Mouse (Mus musculus) spleen, postnatal 4 days (tissue): Measurements from ENCODE around the gene Fto.

Source experiments
- DNase-seq, 2 experiments: peaks; one replicate each; pipeline ENCODE4 v3.0.0; 2022; ENCODE audit warnings: low spot score in 2 of 2

Gene Fto

DNA sequence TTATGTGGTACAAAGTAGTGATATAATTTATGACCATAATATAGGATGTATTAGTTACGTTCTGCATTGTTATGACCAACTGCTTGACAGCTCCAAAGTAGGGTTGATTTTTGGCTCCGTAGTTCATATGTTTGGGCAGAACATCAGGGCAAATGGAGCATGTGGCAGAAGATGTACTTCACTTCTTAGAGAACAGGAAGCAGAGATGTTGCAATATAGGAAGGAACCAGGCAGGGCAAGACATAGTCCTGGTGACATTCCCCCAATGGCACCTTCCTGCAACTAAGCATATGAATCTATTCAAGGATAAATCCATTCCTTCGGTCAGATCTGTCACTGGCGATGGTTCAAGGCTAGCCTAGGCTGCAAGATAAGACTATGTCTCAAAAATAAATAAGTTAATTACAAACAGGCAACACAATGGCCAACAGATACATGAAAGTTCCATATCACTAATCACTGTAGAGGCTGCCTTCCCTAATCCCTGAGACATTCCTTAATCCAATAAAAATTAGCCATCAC is 44.2 kb downstream of the Fto start:
- DNase-seq: no peak

DNA sequence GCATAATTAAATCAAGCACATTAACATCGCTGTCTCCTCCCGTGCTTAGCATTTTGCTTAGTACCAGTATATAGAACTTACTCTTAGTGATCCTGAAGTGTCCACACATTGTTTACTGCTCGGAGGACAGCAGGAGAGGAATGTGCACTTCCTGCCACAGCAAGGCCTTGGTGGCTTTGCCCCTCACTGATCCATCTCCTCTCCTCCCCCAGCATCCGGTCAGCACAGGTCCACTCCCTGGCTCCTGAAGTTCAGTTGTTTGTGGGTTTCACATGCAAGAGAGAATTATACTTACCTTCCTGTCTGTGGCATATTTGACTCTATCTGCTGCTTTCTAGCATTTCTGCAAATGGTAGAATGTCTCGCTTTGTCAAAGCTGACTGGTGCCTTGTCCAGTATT is 44.7 kb downstream of the Fto start:
- DNase-seq: no peak

GRCm38 (mm10) chr8:91359511-91359910 is 46.2 kb downstream of the Fto start:
- DNase-seq: no peak

- DNase-seq: no peak
Measured at GRCm38 (mm10) chr8:91360644-91361357, 47.5 kb downstream of the Fto start.

DNA sequence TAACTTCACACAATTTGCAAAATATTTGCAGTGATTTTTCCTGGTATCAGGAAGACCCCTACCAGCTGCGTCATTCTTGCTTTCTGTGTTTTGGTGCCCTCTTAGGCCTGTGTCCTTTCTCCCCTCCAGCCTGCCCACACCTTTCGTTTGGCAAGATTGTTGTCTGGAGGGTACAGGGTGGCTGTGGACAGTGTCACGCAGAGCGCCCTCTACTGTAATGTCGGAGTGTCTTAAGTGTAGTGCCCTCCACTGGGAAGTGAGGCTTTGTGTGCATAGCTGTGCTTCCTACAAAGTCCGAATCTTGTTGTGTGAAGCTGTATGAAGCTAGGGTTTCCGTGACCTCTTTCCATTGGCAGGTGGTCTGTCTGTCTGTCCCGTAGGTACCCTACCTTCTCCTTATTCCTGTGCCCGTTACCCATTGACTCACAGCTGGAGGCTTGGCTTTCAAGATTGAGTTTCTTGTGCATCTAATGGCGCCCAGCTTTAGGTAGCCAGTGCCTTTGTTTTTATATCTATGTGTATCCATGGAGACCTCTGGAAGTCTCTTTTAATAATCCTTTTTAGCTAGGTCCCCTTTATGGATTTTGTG is 50.0 kb downstream of the Fto start:
- DNase-seq: no peak

DNA sequence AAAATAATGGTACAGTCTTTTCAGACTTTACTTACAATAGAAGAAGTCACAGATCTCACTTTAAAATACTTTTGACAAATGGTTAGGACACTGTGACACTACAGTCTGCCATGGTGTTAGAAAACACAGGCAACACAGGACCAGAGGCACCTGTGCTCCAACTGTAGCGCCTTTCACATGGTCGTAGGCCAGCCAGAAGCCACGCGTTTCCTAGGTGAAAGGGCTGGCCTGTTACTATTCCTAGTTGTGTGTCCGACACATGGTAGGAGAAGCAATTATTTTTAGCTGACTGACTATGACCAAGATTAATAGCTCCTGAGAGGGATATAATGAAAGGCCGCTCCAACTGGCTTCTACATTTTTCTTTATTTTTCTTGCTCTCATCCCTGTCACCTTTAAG is 50.9 kb downstream of the Fto start:
- DNase-seq: no peak

- no peak for DNase-seq
Measured at GRCm38 (mm10) chr8:91365804-91366203, 52.5 kb downstream of the Fto start.

GRCm38 (mm10) chr8:91370899-91371298 is 57.6 kb downstream of the Fto start:
- no peak for DNase-seq

GRCm38 (mm10) chr8:91371995-91372394 is 58.7 kb downstream of the Fto start:
- no peak for DNase-seq

- no peak for DNase-seq
Measured at GRCm38 (mm10) chr8:91372780-91373577, 59.7 kb downstream of the Fto start.

DNA sequence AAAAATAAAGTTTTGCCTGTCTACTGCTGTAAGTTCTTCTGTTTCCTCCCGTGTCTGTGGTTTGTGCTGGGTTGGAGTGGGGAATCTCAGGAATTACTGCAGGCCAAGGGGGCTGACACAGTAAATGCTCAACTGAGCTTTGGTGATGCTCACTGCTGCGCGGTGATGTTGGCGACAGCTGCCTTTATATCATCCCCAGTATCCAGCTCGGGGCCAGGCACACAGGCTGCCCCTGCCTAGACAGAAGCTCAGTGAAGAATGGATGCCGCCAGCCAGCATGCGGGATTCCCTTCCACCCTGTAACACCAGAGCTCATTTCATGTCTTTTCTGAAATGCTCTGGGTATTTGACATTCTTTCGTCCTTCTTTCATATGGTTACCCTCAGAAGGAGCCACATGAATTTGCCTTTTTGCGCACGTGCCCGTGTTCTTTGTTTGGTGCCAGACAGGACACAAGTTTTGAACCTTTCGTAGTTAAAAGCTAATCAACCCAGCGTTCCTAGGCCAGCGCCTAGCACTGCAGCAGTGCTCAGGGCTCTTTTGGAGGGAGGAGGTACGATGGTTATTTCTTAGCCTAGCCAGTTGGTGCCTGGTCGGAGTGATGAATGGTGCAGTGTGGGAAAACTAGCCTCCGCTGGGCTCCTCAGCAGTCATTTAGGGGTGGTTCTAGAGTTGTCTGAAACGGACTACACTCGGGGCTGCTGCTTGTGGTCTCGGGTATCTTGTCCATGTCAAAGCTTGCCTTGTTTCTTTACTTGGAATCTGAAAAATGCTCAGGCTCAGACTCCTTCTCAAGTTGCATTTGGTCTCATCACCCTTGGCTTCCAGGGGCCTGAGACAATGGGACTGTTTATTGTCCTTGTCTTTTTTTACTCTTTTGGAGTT is 62.0 kb downstream of the Fto start:
- no peak for DNase-seq

DNA sequence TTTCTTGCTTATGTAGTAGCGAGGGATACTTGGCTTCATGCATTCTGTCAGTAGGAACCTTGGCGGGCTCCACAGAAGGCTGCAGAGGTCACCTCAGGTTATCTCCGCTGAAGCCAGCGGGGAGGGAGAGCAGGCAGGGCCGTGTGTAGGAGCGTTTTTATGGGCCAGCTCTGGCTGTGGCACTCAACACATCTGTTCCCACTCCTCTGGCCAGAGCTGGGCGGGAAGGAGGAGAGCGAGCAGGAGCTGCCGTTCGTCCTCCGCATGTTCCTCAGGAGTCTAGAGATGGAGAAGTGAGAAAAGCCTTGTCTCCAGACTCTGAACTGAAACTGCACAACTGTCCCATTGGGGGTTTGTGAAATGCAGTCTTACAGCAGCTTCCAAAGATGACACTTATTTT is 63.5 kb downstream of the Fto start:
- DNase-seq: no peak

DNA sequence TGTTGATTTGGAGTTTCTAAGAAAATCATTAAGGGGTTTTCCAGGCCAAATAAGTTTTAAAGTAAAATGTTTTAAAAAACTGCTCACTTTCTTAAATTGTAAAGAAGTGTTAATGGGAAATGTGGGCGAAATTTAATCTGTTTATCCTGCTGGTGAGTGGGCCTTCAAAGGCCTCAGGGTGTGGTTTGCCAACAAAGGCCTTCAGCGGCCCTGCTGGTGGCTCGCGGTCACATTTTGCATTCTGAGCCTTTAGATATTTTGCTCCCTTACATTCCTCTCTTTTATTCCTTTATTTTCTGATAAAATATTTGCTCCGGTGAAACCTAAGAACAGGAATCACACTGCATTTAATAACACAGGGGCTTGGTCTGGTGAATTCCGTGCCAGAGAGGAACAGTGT is 64.0 kb downstream of the Fto start:
- DNase-seq: no peak

DNA sequence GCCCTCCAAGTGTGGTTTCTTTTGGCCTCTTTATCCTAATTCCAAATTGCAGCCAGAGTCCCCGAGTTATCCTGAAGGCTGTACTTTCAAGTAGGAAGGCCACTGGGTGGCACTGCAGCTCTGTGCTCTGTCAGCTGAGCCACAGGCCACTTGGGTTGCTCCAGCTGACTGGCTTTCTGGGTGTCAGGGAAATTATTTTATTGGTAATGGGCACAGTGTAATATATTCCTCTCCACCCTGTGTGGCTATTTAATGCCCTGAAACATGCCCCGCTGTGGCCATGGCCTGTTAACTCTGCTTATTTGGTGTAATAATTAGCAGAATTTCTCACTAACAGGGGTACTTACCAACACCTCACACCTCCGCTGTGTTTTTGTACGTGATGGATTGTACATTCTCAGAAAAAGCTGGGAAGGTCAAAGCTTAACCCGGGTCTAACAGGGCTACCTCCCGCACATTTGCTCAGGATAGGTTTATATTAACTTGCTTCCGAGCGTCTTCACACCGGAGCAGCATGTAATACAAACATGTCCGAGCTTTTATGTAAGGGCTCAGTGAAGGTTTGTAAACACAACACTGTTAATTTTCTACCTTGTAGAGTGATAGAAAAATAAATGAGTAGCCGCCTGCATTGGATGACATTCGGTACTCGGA is 65.6 kb downstream of the Fto start:
- peak; percentile 46 to 70 for DNase-seq

GRCm38 (mm10) chr8:91380796-91381542 is 67.6 kb downstream of the Fto start:
- DNase-seq: no peak

GRCm38 (mm10) chr8:91381543-91382106 is 68.3 kb downstream of the Fto start:
- no peak for DNase-seq

DNA sequence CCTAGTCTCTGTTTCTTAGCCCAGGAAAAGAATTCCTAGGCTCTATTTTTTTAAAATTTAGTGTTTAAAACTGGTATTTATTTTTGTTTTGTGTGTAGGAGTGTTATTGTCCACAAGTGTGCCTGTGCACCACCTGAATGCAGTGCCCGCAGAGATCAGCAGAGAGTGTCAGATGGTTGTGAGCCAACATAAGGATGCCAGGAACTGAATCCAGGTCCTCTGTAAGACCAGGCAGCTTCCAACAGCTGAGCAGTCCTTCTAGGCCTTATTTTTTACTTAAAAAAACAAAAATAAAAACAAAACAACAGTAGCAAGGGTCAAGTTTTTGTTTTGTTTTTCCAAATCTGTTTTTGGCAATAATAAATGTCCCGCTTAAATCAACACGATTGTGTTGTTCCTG is 69.9 kb downstream of the Fto start:
- DNase-seq: no peak

DNA sequence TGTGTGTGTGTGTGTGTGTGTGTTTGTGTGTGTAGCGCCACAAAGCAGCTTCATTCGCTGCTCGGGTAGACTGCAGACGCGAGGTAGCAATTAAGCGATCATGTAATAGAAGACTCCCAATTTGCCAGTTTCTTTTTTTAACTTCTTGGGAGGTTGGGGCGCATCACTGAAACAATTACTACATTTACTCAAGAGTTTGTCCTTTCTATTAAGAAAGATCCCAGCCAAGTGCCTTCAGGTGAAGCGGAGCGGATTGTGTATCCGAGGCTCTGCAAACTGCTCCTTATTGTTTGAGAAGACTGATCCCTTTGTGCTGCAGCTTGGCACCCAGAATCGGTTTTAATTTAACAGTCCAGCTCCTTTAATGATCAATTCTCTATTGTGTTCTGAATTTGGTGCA is 70.5 kb downstream of the Fto start:
- DNase-seq: no peak

DNA sequence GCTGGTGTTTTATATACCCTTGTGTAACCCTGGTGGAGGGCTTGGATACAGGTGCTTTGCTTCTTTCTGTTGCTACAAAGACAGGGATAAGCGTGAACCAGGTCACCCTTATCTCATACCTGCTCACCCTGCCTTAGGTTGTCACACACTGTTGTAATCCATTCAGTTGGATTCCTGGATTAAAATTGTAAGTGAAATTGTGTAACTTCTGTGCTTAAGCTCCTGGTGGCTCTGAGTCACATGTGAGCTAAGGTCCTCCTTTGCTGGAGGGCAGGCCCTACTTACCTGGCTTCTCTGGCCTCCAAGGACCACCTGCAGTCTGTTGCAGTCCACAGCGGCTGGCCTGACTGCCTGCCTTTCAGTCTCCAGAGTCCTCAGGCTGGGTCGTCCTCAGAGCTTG is 71.1 kb downstream of the Fto start:
- DNase-seq: no peak

DNA sequence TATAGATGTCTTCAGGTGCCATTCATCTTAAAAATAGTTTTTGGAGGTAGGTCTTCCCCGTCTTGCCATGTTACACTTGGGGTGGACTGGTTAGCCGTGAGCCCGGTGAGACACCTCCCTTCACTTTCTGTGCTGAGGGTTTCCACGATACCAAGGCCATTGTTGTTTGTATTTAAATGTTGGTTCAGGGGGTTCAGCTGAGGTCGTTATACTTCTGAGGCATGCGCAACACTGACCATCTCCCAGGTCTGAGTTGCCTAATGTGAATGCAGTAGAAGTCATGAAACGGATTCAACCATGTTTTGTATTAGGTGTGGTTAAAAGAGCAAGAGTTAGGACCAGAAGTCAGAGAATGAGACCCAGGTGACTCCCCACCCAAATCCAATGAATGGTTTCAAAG is 72.5 kb downstream of the Fto start:
- no peak for DNase-seq
